Mouse (Mus musculus): ENCODE data around the gene Apoc2.
A peak's percentile ranks its signal among the peaks of the same experiment; 100 is the strongest.

The Apoc2 gene

GRCm38 (mm10) chr7:19628536-19629360 is 49.0 kb downstream of the Apoc2 start:
- peak; percentile 94 to 98 for DNase-seq (ENCODE audit: low spot score in 2 of 2)

DNA sequence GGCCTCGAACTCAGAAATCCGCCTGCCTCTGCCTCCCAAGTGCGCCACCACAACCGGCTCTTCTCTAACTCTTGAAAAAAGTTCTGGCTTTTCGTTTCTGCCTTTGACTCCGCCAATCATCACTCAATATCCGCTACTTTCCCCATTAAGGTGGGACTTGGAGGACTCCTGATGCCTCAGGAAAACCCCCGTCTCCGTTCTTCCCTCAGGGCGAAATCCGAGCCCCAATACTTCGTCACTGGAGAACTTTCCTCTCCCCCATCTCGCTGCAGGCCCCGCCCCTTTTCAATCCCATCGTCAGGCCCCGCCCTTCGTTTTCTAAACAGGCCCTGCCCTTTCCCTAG is 49.6 kb downstream of the Apoc2 start:
- DNase-seq (ENCODE audit: low spot score in 2 of 2): no peak

- DNase-seq (ENCODE audit: low spot score in 2 of 2): no peak
Measured at GRCm38 (mm10) chr7:19627721-19628120, 50.0 kb downstream of the Apoc2 start.

DNA sequence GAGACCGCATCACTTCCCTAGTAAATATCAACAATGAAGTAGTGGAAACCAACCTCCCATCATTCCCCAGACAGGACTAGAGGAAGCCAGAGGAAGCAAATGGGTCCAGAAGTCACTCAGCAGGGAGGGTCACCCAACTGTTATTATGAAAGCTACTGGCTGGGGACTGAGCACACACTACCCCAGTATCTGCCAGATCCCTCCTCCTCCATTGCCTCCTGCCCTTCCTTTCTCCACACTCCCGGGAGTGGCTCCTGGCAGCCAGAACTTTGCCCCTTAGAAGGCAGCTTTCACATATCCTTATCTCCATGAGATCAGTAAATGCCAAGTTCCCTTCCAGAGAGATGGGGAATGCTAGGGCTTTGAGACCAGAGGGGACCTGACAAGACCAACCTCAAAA is 54.3 kb downstream of the Apoc2 start:
- DNase-seq (ENCODE audit: low spot score in 2 of 2): no peak

DNA sequence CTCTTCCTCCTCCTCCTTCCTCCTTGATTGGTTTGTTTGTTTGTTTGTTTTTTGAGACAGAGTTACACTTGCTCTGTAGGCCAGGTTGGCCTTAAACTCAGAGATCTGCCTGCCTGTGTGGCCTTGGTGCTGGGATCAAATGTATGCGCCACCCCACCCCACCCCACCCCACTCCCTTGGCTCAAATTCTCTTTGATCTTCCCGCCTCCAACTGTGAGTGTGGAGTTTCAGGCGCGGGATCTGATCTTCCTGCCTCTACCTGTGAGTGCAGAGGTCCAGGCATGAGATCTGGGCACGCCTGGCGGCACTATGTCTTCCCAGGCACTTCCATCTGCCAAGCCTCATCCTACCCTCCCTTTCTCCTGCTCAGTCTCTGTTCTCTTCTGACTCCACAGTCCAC is 55.5 kb downstream of the Apoc2 start:
- DNase-seq (ENCODE audit: low spot score in 2 of 2): no peak
